Mouse (Mus musculus): ENCODE results near the gene B230118H07Rik. TPM values are rescaled to one million over a fixed set of nuclear protein-coding genes. Genes with fewer than 3 reads are reported as not detected.

B230118H07Rik gene
- polyA plus RNA-seq, 1 experiment from 2014 or later = 38.1 TPM

DNA sequence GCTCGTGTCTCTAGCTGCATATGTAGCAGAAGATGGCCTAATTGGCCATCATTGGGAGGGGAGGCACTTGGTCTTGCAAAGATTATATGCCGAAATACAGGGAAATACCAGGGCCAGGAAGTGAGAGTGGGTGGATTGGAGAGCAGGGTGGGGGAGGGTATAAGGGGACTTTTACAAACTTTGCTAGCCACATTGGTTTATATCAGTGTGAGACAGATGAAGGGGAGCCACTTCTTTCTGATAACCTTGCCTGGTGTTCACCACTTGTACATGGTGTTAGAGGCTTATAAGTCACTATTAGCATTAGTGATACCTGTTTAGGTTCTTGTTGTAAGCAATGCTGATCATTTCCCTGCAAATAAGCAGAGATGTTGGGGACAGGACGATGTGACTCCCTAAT, 68.4 kb downstream of the B230118H07Rik start:
- Histone ChIP-seq H3K4me3 (ENCODE audit: low read depth, low read length) (no peak overlapping the region), H3K27me3 (replicated peaks; ENCODE audit: control insufficient read depth, insufficient read depth, low read length) (no peaks in the 10 kb centered on the region), H3K9ac (ENCODE audit: low read depth, low read length) (no peak overlapping the region), H3K4me1 (replicated peaks; ENCODE audit: control insufficient read depth, insufficient read depth, low read length) (no peaks in the 10 kb centered on the region), H3K27ac (ENCODE audit: low read depth, low read length) (no peak overlapping the region), H3K4me2 (no peak overlapping the region), H3K9me3 (ENCODE audit: control insufficient read depth, low read length) (no peaks in the 10 kb centered on the region), H3K36me3 (ENCODE audit: control insufficient read depth, insufficient read depth, low read length) (no peaks in the 10 kb centered on the region)
- peak; percentile 70 for ATAC-seq (replicated peaks; ENCODE audit: low FRiP score)
- DNase-seq (ENCODE audit: low spot score) = no peak
- WGBS = 69% methylated on average over 3 of the region's 3 CpGs

DNA sequence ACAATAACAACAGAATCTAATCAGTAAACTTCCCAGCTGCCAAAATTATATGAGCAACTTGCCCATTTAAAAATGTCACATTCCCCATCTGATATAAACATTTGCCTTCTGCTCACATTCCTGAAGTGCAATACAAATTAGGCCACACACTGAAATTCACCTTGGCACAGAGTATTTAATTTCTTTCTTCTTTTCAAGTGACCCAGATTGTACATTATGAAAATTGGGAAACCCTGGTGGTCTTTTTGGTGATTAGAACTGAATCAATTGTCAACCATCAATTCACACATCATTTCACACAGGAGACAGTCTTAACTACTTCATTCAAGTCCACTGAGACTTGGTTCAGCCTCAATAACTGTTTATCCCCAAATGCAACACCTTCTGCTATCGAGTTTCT, 68.9 kb downstream of the B230118H07Rik start:
- Histone ChIP-seq H3K4me1 (replicated peaks; ENCODE audit: control insufficient read depth, insufficient read depth, low read length) (no peaks in the 10 kb centered on the region), H3K4me2 (no peak overlapping the region), H3K9ac (ENCODE audit: low read depth, low read length) (no peak overlapping the region), H3K36me3 (ENCODE audit: control insufficient read depth, insufficient read depth, low read length) (no peaks in the 10 kb centered on the region), H3K4me3 (ENCODE audit: low read depth, low read length) (no peak overlapping the region), H3K27ac (ENCODE audit: low read depth, low read length) (no peak overlapping the region), H3K27me3 (replicated peaks; ENCODE audit: control insufficient read depth, insufficient read depth, low read length) (no peaks in the 10 kb centered on the region), H3K9me3 (ENCODE audit: control insufficient read depth, low read length) (no peaks in the 10 kb centered on the region)
- 76% methylated on average over 1 of the region's 1 CpGs for WGBS
- ATAC-seq (replicated peaks; ENCODE audit: low FRiP score) (no peak), DNase-seq (ENCODE audit: low spot score) (no peak)

GRCm38 (mm10) chr2:101580027-101580426, 69.3 kb downstream of the B230118H07Rik start:
- Histone ChIP-seq H3K4me2 (no peak overlapping the region), H3K27ac (ENCODE audit: low read depth, low read length) (no peak overlapping the region), H3K9ac (ENCODE audit: low read depth, low read length) (no peak overlapping the region), H3K4me1 (replicated peaks; ENCODE audit: control insufficient read depth, insufficient read depth, low read length) (no peaks in the 10 kb centered on the region), H3K27me3 (replicated peaks; ENCODE audit: control insufficient read depth, insufficient read depth, low read length) (no peaks in the 10 kb centered on the region), H3K9me3 (ENCODE audit: control insufficient read depth, low read length) (no peaks in the 10 kb centered on the region), H3K4me3 (ENCODE audit: low read depth, low read length) (no peak overlapping the region), H3K36me3 (ENCODE audit: control insufficient read depth, insufficient read depth, low read length) (no peaks in the 10 kb centered on the region)
- DNase-seq (ENCODE audit: low spot score) (no peak), ATAC-seq (replicated peaks; ENCODE audit: low FRiP score) (no peak)
- WGBS = 80% methylated on average over 2 of the region's 2 CpGs

DNA sequence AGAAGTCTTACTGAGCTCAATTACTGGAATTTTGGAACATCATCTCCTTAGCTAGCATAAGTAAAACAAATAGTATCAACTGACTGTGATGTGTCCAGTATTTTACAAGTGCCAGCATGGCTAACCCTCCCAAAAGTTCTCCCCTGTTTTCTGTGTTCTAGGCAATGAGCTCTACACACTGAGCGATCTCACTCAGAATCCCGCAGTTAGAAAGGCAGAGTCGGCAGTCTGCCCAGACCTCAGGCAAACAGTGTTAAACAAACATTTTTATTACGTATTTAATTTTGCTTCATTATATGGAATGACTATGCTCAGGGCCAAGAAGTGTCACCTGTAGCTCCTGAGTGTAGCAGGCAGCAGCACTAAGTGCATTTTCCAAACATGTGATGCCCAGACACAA, 72.1 kb downstream of the B230118H07Rik start:
- Histone ChIP-seq H3K4me2 (no peak overlapping the region), H3K4me3 (ENCODE audit: low read depth, low read length) (no peak overlapping the region), H3K36me3 (ENCODE audit: control insufficient read depth, insufficient read depth, low read length) (no peaks in the 10 kb centered on the region), H3K4me1 (replicated peaks; ENCODE audit: control insufficient read depth, insufficient read depth, low read length) (no peaks in the 10 kb centered on the region), H3K27me3 (replicated peaks; ENCODE audit: control insufficient read depth, insufficient read depth, low read length) (no peaks in the 10 kb centered on the region), H3K9me3 (ENCODE audit: control insufficient read depth, low read length) (no peaks in the 10 kb centered on the region), H3K27ac (ENCODE audit: low read depth, low read length) (no peak overlapping the region), H3K9ac (ENCODE audit: low read depth, low read length) (no peak overlapping the region)
- DNase-seq (ENCODE audit: low spot score) = no peak
- WGBS = 91% methylated on average over 4 of the region's 4 CpGs
- ATAC-seq (replicated peaks; ENCODE audit: low FRiP score) = no peak

DNA sequence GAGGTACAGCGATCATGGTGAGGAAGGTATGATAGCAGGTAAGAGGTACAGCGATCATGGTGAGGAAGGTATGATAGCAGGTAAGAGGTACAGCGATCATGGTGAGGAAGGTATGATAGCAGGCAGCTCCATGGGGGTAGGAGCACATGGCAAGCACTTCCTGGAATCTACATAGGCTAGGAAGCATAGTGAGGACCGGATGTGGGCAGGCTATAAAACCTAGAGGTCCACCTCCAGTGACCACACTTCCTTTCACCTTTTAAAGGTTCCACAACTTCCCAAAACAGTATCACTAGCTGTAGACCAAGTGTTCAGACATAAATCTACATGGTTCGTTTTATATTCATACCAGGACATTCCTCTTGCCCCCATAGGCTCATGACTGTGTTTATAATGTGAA, 80.1 kb downstream of the B230118H07Rik start:
- 80% methylated on average over 4 of the region's 5 CpGs for WGBS
- Histone ChIP-seq H3K4me3 (ENCODE audit: low read depth, low read length) (no peak overlapping the region), H3K9me3 (ENCODE audit: control insufficient read depth, low read length) (no peaks in the 10 kb centered on the region), H3K36me3 (ENCODE audit: control insufficient read depth, insufficient read depth, low read length) (no peaks in the 10 kb centered on the region), H3K4me2 (no peak overlapping the region), H3K27me3 (replicated peaks; ENCODE audit: control insufficient read depth, insufficient read depth, low read length) (no peaks in the 10 kb centered on the region), H3K4me1 (replicated peaks; ENCODE audit: control insufficient read depth, insufficient read depth, low read length) (no peaks in the 10 kb centered on the region), H3K9ac (ENCODE audit: low read depth, low read length) (no peak overlapping the region), H3K27ac (ENCODE audit: low read depth, low read length) (no peak overlapping the region)
- no peak for DNase-seq (ENCODE audit: low spot score)
- no peak for ATAC-seq (replicated peaks; ENCODE audit: low FRiP score)

GRCm38 (mm10) chr2:101567490-101567889, 81.8 kb downstream of the B230118H07Rik start:
- Histone ChIP-seq H3K9ac (ENCODE audit: low read depth, low read length) (no peak overlapping the region), H3K4me2 (no peak overlapping the region), H3K4me3 (ENCODE audit: low read depth, low read length) (no peak overlapping the region), H3K27me3 (replicated peaks; ENCODE audit: control insufficient read depth, insufficient read depth, low read length) (no peaks in the 10 kb centered on the region), H3K36me3 (ENCODE audit: control insufficient read depth, insufficient read depth, low read length) (no peaks in the 10 kb centered on the region), H3K4me1 (replicated peaks; ENCODE audit: control insufficient read depth, insufficient read depth, low read length) (no peaks in the 10 kb centered on the region), H3K27ac (ENCODE audit: low read depth, low read length) (no peak overlapping the region), H3K9me3 (ENCODE audit: control insufficient read depth, low read length) (no peaks in the 10 kb centered on the region)
- ATAC-seq (replicated peaks; ENCODE audit: low FRiP score) (no peak), DNase-seq (ENCODE audit: low spot score) (no peak)
- WGBS = 70% methylated on average over 2 of the region's 2 CpGs

GRCm38 (mm10) chr2:101563776-101564175, 85.6 kb downstream of the B230118H07Rik start:
- no peak overlapping the region for H3K4me3 ChIP-seq (ENCODE audit: low read depth, low read length)
- DNase-seq (ENCODE audit: low spot score) (no peak), ATAC-seq (replicated peaks; ENCODE audit: low FRiP score) (peak; percentile 51)
- H3K9me3 ChIP-seq (ENCODE audit: control insufficient read depth, low read length) = no peaks in the 10 kb centered on the region
- no peak overlapping the region for H3K9ac ChIP-seq (ENCODE audit: low read depth, low read length)
- no peak overlapping the region for H3K27ac ChIP-seq (ENCODE audit: low read depth, low read length)
- WGBS = 74% methylated on average over 4 of the region's 4 CpGs
- no peaks in the 10 kb centered on the region for H3K4me1 ChIP-seq (replicated peaks; ENCODE audit: control insufficient read depth, insufficient read depth, low read length)
- no peaks in the 10 kb centered on the region for H3K27me3 ChIP-seq (replicated peaks; ENCODE audit: control insufficient read depth, insufficient read depth, low read length)
- no peak overlapping the region for H3K4me2 ChIP-seq
- H3K36me3 ChIP-seq (ENCODE audit: control insufficient read depth, insufficient read depth, low read length) = no peaks in the 10 kb centered on the region

DNA sequence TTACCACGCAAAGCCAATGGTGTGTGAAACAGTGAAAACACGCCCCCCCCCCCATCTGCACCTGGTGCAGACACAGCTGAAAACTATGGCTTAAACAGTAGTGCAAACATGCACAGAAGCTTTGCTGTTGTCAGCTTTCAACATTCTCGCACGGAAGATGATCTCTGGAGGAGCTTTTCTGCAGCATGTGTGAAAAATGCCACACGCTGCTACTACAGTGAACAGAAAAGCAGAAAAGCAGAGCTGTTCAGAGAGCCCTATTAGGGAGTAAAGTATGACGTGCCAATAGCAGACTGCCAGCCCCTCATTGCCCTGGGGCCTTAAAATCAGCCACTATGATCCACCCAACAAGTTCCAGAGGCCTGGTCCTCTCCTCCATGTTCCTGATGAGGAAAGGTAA, 86.1 kb downstream of the B230118H07Rik start:
- Histone ChIP-seq H3K4me3 (ENCODE audit: low read depth, low read length) (no peak overlapping the region), H3K36me3 (ENCODE audit: control insufficient read depth, insufficient read depth, low read length) (no peaks in the 10 kb centered on the region), H3K4me2 (no peak overlapping the region), H3K27ac (ENCODE audit: low read depth, low read length) (no peak overlapping the region), H3K27me3 (replicated peaks; ENCODE audit: control insufficient read depth, insufficient read depth, low read length) (no peaks in the 10 kb centered on the region), H3K9me3 (ENCODE audit: control insufficient read depth, low read length) (no peaks in the 10 kb centered on the region), H3K9ac (ENCODE audit: low read depth, low read length) (no peak overlapping the region), H3K4me1 (replicated peaks; ENCODE audit: control insufficient read depth, insufficient read depth, low read length) (no peaks in the 10 kb centered on the region)
- DNase-seq (ENCODE audit: low spot score) = no peak
- ATAC-seq (replicated peaks; ENCODE audit: low FRiP score) = no peak
- WGBS = 81% methylated on average over 6 of the region's 6 CpGs

DNA sequence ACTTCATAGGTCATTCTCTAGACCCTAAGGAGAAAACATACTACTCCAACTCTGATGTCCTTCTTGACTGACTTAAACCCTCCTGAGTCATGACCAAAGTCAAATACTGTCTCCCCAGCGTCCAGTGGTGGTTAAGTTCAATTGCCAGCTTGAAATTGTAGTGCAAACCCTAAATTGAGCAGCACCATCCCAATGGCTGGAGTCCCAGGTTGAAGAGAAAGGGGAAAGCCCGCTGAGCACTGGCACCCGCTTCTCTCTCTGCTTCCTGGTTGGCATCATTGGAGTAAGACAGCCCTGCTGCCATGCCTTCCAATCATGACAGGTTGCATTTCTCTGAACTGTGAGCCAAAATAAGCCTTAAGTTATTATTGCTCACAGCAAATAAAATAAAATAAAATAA, 89.9 kb downstream of the B230118H07Rik start:
- Histone ChIP-seq H3K4me2 (no peak overlapping the region), H3K9me3 (ENCODE audit: control insufficient read depth, low read length) (no peaks in the 10 kb centered on the region), H3K36me3 (ENCODE audit: control insufficient read depth, insufficient read depth, low read length) (no peaks in the 10 kb centered on the region), H3K9ac (ENCODE audit: low read depth, low read length) (no peak overlapping the region), H3K27me3 (replicated peaks; ENCODE audit: control insufficient read depth, insufficient read depth, low read length) (no peaks in the 10 kb centered on the region), H3K4me1 (replicated peaks; ENCODE audit: control insufficient read depth, insufficient read depth, low read length) (no peaks in the 10 kb centered on the region), H3K4me3 (ENCODE audit: low read depth, low read length) (no peak overlapping the region), H3K27ac (ENCODE audit: low read depth, low read length) (no peak overlapping the region)
- WGBS = 79% methylated on average over 3 of the region's 3 CpGs
- DNase-seq (ENCODE audit: low spot score) = no peak
- no peak for ATAC-seq (replicated peaks; ENCODE audit: low FRiP score)
